Mouse (Mus musculus): ENCODE data around the gene Atp13a3. TPM values are rescaled to one million over a fixed set of nuclear protein-coding genes. Genes with fewer than 3 reads are reported as not detected.
A peak's percentile ranks its signal among the peaks of the same experiment; 100 is the strongest.

Gene Atp13a3
- polyA plus RNA-seq, 2 experiments, result 8.7 to 14.8 TPM

DNA sequence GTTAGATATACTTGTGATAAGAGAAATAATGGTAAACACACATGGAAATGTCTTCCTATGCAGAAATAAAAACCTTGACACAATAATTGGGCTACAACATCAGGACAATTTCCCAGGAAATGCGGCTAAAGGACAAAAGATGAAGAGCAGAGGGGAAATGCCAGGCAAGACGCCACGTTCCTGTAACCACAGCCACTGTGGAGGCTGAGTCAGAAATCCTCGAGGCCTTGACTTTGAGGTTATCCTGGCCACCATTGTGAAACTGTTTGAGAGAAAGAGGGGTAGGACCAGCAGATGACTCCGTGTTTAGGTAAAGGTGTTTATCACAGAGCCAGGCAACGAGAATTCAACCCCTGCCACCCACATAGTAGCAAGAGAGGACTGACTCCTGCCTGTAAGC lies 33.6 kb upstream of the Atp13a3 start:
- 49% methylated on average over 6 of the region's 6 CpGs for WGBS (ENCODE audit: insufficient replicate concordance)

DNA sequence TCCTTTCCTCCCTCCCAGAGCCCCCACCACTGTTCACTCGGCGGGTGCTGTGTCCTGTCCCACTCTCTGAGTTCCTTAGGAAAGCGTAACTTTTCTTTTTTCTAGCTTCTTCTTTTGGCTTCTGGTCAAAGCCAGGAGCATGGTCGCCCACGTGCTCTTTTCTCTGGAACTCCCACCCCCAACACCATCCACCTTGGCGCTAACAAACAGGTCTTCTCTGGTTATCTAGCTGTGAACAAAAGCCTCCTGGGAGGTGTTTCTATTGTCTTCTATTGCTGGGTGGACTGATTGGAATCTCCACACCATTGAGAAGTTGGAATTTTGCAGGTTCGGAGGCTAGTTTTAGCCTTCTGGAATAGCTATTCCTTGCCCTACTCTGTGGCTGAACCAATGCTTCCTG lies 30.5 kb upstream of the Atp13a3 start:
- DNase-seq (ENCODE audit: low read depth in 3 of 3, low spot score in 3 of 3) (no peak), ATAC-seq (ENCODE audit: insufficient read depth) (no peak)
- H3K27me3 ChIP-seq (ENCODE audit: control insufficient read depth, insufficient read depth, low read length), result no peaks in the 10 kb centered on the region
- WGBS (ENCODE audit: insufficient replicate concordance), result 69% methylated on average over 7 of the region's 7 CpGs
- no peaks in the 10 kb centered on the region for H3K9me3 ChIP-seq (ENCODE audit: control insufficient read depth, low read length)
- H3K27ac ChIP-seq, result no peak overlapping the region
- no peak overlapping the region for H3K4me2 ChIP-seq (ENCODE audit: low read depth)
- TF ChIP-seq CTCF (IDR thresholded peaks at IDR 0.05; ENCODE audit: low read depth) (no peak), EP300 (IDR thresholded peaks at IDR 0.05; ENCODE audit: low read depth) (no peak)
- H3K4me3 ChIP-seq (ENCODE audit: insufficient read depth in 1 of 2, low read depth in 2 of 2, low read length in 2 of 2), result no peak overlapping the region
- H3K36me3 ChIP-seq (replicated peaks; ENCODE audit: control insufficient read depth, insufficient read depth, low read depth), result no peaks in the 10 kb centered on the region
- peaks cover 3 to 12% of the 10 kb centered on the region in 2 experiments; a peak in 3 of 4 replicates for H3K4me1 ChIP-seq (replicated peaks; ENCODE audit: control insufficient read depth in 2 of 2, insufficient read depth in 2 of 2, low read length in 1 of 2)
- H3K9ac ChIP-seq (replicated peaks), result no peak overlapping the region

More for the DNA sequence above, 33.6 kb upstream of the Atp13a3 start:
- ATAC-seq (ENCODE audit: insufficient read depth) (no peak), DNase-seq (ENCODE audit: low read depth in 3 of 3, low spot score in 3 of 3) (no peak)
- Histone ChIP-seq H3K4me1 (replicated peaks; ENCODE audit: control insufficient read depth in 2 of 2, insufficient read depth in 2 of 2, low read length in 1 of 2) (no peaks in the 10 kb centered on the region; a peak in 1 of 4 replicates), H3K4me3 (ENCODE audit: insufficient read depth in 1 of 2, low read depth in 2 of 2, low read length in 2 of 2) (no peak overlapping the region), H3K4me2 (ENCODE audit: low read depth) (no peak overlapping the region), H3K27ac (no peak overlapping the region), H3K9me3 (ENCODE audit: control insufficient read depth, low read length) (no peaks in the 10 kb centered on the region), H3K27me3 (ENCODE audit: control insufficient read depth, insufficient read depth, low read length) (no peaks in the 10 kb centered on the region), H3K36me3 (replicated peaks; ENCODE audit: control insufficient read depth, insufficient read depth, low read depth) (no peaks in the 10 kb centered on the region), H3K9ac (replicated peaks) (no peak overlapping the region)
- no peak for TF ChIP-seq CTCF (IDR thresholded peaks at IDR 0.05; ENCODE audit: low read depth)
- TF ChIP-seq EP300 (IDR thresholded peaks at IDR 0.05; ENCODE audit: low read depth), result no peak

DNA sequence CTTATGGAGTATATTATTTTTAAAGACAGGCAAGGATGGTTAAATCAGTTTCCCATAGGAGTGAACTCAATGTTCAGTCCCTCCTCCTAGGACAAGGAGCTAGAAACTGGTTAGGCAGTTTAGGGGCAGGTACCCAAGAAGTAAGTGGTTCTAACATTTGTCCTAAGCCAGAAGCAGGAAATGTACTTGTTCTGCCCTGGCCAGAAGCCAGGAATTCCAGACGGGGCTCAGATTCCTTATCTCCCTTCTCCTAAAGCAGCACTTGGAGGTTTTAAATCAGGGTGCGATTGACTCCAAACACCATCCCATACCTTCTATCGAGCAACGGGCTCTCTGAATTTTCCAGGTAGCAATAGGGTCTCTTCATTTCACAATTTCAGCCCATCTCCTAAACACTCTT lies 29.6 kb upstream of the Atp13a3 start:
- 67% methylated on average over 4 of the region's 4 CpGs for WGBS (ENCODE audit: insufficient replicate concordance)

DNA sequence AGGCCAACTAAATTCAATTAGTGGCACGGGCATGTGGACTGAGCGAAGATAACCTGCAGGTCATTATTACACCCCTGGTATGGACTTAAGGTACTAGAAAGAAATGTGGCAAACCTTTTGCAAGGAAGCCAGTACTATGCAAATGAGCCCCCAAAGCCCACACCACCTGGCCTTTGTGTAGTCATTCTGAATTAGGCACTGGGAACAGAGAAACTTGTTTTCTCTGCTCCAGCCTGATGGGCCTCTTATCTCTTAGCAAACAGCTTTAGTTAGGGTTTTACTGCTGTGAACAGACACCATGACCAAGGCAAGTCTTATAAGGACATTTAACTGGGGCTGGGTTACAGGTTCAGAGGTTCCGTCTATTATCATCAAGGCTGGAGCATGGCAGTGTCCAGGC lies 27.4 kb upstream of the Atp13a3 start:
- no peak for ATAC-seq (ENCODE audit: insufficient read depth)
- peaks cover 9 to 33% of the 10 kb centered on the region in 2 experiments for H3K4me1 ChIP-seq (replicated peaks; ENCODE audit: control insufficient read depth in 2 of 2, insufficient read depth in 2 of 2, low read length in 1 of 2)
- WGBS (ENCODE audit: insufficient replicate concordance), result 66% methylated on average over 3 of the region's 3 CpGs
- H3K36me3 ChIP-seq (replicated peaks; ENCODE audit: control insufficient read depth, insufficient read depth, low read depth), result no peaks in the 10 kb centered on the region
- H3K4me3 ChIP-seq (ENCODE audit: insufficient read depth in 1 of 2, low read depth in 2 of 2, low read length in 2 of 2), result no peak overlapping the region
- TF ChIP-seq CTCF (IDR thresholded peaks at IDR 0.05; ENCODE audit: low read depth) (no peak), EP300 (IDR thresholded peaks at IDR 0.05; ENCODE audit: low read depth) (0 out of 2 replicates have a peak, but pooled peaks have one; percentile 10)
- H3K4me2 ChIP-seq (ENCODE audit: low read depth), result no peak overlapping the region
- no peak overlapping the region for H3K27ac ChIP-seq
- no peak for DNase-seq (ENCODE audit: low read depth in 3 of 3, low spot score in 3 of 3)
- H3K9me3 ChIP-seq (ENCODE audit: control insufficient read depth, low read length), result no peaks in the 10 kb centered on the region
- no peak overlapping the region for H3K9ac ChIP-seq (replicated peaks)
- no peaks in the 10 kb centered on the region for H3K27me3 ChIP-seq (ENCODE audit: control insufficient read depth, insufficient read depth, low read length)

More for the DNA sequence above, 29.6 kb upstream of the Atp13a3 start:
- H3K36me3 ChIP-seq (replicated peaks; ENCODE audit: control insufficient read depth, insufficient read depth, low read depth), result no peaks in the 10 kb centered on the region
- ATAC-seq (ENCODE audit: insufficient read depth) (no peak), DNase-seq (ENCODE audit: low read depth in 3 of 3, low spot score in 3 of 3) (no peak)
- no peak overlapping the region for H3K4me2 ChIP-seq (ENCODE audit: low read depth)
- no peak overlapping the region for H3K9ac ChIP-seq (replicated peaks)
- H3K27ac ChIP-seq, result no peak overlapping the region
- peaks cover 8 to 20% of the 10 kb centered on the region in 2 experiments; a peak in 3 of 4 replicates for H3K4me1 ChIP-seq (replicated peaks; ENCODE audit: control insufficient read depth in 2 of 2, insufficient read depth in 2 of 2, low read length in 1 of 2)
- no peaks in the 10 kb centered on the region for H3K27me3 ChIP-seq (ENCODE audit: control insufficient read depth, insufficient read depth, low read length)
- no peaks in the 10 kb centered on the region for H3K9me3 ChIP-seq (ENCODE audit: control insufficient read depth, low read length)
- TF ChIP-seq CTCF (IDR thresholded peaks at IDR 0.05; ENCODE audit: low read depth) (no peak), EP300 (IDR thresholded peaks at IDR 0.05; ENCODE audit: low read depth) (no peak)
- H3K4me3 ChIP-seq (ENCODE audit: insufficient read depth in 1 of 2, low read depth in 2 of 2, low read length in 2 of 2), result no peak overlapping the region

DNA sequence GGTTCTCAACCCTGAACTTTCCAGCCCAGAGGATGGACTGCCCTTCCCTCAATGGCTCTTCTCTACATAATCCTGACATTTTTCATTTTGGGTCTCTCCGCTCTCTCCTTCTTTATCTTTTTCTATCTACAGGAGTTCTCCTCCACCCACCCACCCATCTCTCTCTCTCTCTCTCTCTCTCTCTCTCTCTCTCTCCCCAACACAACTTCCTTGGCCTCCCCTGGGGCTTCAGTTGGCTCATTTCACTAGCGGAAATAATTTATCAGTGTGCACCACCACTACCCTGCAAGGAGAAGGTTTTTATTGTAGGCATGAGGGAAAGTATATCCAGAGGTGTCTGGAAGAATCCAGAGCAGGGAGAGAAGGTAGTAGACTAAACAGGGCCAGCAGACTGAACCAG lies 26.3 kb upstream of the Atp13a3 start:
- no peak for TF ChIP-seq EP300 (IDR thresholded peaks at IDR 0.05; ENCODE audit: low read depth)
- TF ChIP-seq CTCF (IDR thresholded peaks at IDR 0.05; ENCODE audit: low read depth), result no peak
- no peak overlapping the region for H3K4me3 ChIP-seq (ENCODE audit: insufficient read depth in 1 of 2, low read depth in 2 of 2, low read length in 2 of 2)
- 53% methylated on average over 2 of the region's 2 CpGs for WGBS (ENCODE audit: insufficient replicate concordance)
- DNase-seq (ENCODE audit: low read depth in 3 of 3, low spot score in 3 of 3) (no peak), ATAC-seq (ENCODE audit: insufficient read depth) (no peak)
- H3K9ac ChIP-seq (replicated peaks), result no peak overlapping the region
- no peaks in the 10 kb centered on the region for H3K27me3 ChIP-seq (ENCODE audit: control insufficient read depth, insufficient read depth, low read length)
- no peaks in the 10 kb centered on the region for H3K9me3 ChIP-seq (ENCODE audit: control insufficient read depth, low read length)
- H3K4me1 ChIP-seq (replicated peaks; ENCODE audit: control insufficient read depth in 2 of 2, insufficient read depth in 2 of 2, low read length in 1 of 2), result peaks cover 9 to 33% of the 10 kb centered on the region in 2 experiments
- H3K36me3 ChIP-seq (replicated peaks; ENCODE audit: control insufficient read depth, insufficient read depth, low read depth), result no peaks in the 10 kb centered on the region
- H3K4me2 ChIP-seq (ENCODE audit: low read depth), result no peak overlapping the region
- no peak overlapping the region for H3K27ac ChIP-seq

Data from liver, embryonic 14.5 days (tissue).